Mouse (Mus musculus) stomach, postnatal 0 days (tissue): Measurements from ENCODE around the gene Gpr15. TPM values are rescaled to one million over a fixed set of nuclear protein-coding genes. Genes with fewer than 3 reads are reported as not detected.

Source experiments
- ATAC-seq: fragments of 200-750 bp; cut with Nextera tagmentation; 2 replicates; pipeline ENCODE4 v1.8.0; 2017; ENCODE audit not compliant: low FRiP score, low TSS enrichment
- DNase-seq: peaks from one replicate; pipeline ENCODE4 v3.0.0-alpha.2; 2016; ENCODE audit warnings: low spot score
- H3K27ac ChIP-seq: fragments of 300-500 bp; sonication (generic); replicated peaks from 2 replicates; pipeline ENCODE4 v1.5.1; 2014; ENCODE audit warnings: mild to moderate bottlenecking, control low read depth
- H3K27me3 ChIP-seq: fragments of 300-500 bp; sonication (generic); 2 replicates; pipeline ENCODE4 v1.6.1; 2014; ENCODE audit warnings: low read length; ENCODE audit not compliant: control insufficient read depth, insufficient read depth
- H3K36me3 ChIP-seq: fragments of 300-500 bp; sonication (generic); 2 replicates; pipeline ENCODE4 v1.6.1; 2014; ENCODE audit warnings: low read length, mixed read lengths; ENCODE audit not compliant: control insufficient read depth, insufficient read depth
- H3K4me1 ChIP-seq: fragments of 300-500 bp; sonication (generic); replicated peaks from 2 replicates; pipeline ENCODE4 v1.6.1; 2014; ENCODE audit warnings: antibody characterized with exemption; ENCODE audit not compliant: control insufficient read depth, insufficient read depth
- H3K4me2 ChIP-seq: fragments of 300-500 bp; sonication (generic); replicated peaks from 2 replicates; pipeline ENCODE4 v1.6.1; 2014; ENCODE audit warnings: low read depth, mild to moderate bottlenecking, control low read depth, moderate library complexity
- H3K4me3 ChIP-seq: fragments of 300-500 bp; sonication (generic); 2 replicates; pipeline ENCODE4 v1.5.1; 2014; ENCODE audit warnings: low read depth, low read length, control low read depth
- H3K9ac ChIP-seq: fragments of 300-500 bp; sonication (generic); 2 replicates; pipeline ENCODE4 v1.6.1; 2014; ENCODE audit warnings: mild to moderate bottlenecking, low read length, control low read depth, mixed read lengths
- H3K9me3 ChIP-seq: fragments of 300-500 bp; sonication (generic); 2 replicates; pipeline ENCODE4 v1.6.1; 2016; ENCODE audit warnings: low read length; ENCODE audit not compliant: control insufficient read depth
- CTCF ChIP-seq: IDR thresholded peaks from 2 replicates; pipeline ENCODE4 v1.5.1; 2016; ENCODE audit warnings: antibody characterized with exemption, low read depth, mild to moderate bottlenecking, moderate library complexity
- EP300 ChIP-seq: optimal IDR thresholded peaks from 2 replicates; pipeline ENCODE3; 2016; ENCODE audit warnings: antibody characterized with exemption
- WGBS: fragments of 180-500 bp; shearing (Covaris S2); extraction: QIAGEN DNeasy Blood & Tissue Kit; methylation state at CpG from one replicate; pipeline ENCODE4 v1.1.7; 2014; 5-methylcytosine and 5-hydroxymethylcytosine counted together
- polyA plus RNA-seq: library from polyadenylated mRNA; unstranded; fragments of >200 nt; fragmentation: Nextera tagmentation; extraction: Ambion mirVana; gene quantifications from 2 replicates; pipeline ENCODE4 v1.2.1, GENCODE M21; 2015

Gpr15 gene
- polyA plus RNA-seq, 1 experiment from 2014 or later, result not detected

DNA sequence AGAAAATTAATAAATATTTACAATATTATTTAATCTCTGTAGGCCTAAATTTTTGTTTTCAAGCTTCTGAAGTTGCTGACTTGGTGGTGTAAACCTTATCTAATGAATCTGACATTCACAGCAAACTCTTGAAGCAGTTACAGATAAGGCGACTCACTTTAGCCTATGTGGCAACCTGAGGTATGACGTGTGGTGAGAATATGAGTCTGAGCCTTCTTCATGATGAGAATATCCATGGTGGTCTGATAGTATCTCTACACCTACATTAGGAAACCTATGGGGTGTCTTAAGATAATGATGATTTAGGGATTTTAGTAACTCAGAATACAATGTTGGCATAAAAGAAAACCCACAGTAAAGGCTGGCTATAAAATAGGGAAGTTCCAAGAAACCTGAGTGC lies 3.4 kb upstream of the Gpr15 start:
- Histone ChIP-seq H3K27me3 (no peaks in the 10 kb centered on the region), H3K4me1 (no peaks in the 10 kb centered on the region), H3K4me2 (no peak overlapping the region), H3K36me3 (no peaks in the 10 kb centered on the region), H3K9me3 (no peaks in the 10 kb centered on the region), H3K9ac (no peak overlapping the region), H3K27ac (no peak overlapping the region), H3K4me3 (no peak overlapping the region)
- no peak for ATAC-seq
- WGBS, result 83% methylated on average over 2 of the region's 2 CpGs
- no peak for DNase-seq
- TF ChIP-seq EP300, result no peak
- no peak for TF ChIP-seq CTCF

- H3K4me2 ChIP-seq, result no peak overlapping the region
- no peaks in the 10 kb centered on the region for H3K27me3 ChIP-seq
- DNase-seq (no peak), ATAC-seq (no peak)
- no peak overlapping the region for H3K27ac ChIP-seq
- 56% methylated on average over 4 of the region's 4 CpGs for WGBS
- no peaks in the 10 kb centered on the region for H3K9me3 ChIP-seq
- no peak overlapping the region for H3K9ac ChIP-seq
- TF ChIP-seq CTCF (no peak), EP300 (no peak)
- H3K36me3 ChIP-seq, result no peaks in the 10 kb centered on the region
- H3K4me3 ChIP-seq, result no peak overlapping the region
- H3K4me1 ChIP-seq, result no peaks in the 10 kb centered on the region
Observed at GRCm38 (mm10) chr16:58715018-58715417, 3.9 kb downstream of the Gpr15 start.

- ATAC-seq (no peak), DNase-seq (no peak)
- WGBS, result 90% methylated on average over 1 of the region's 1 CpGs
- Histone ChIP-seq H3K27ac (no peak overlapping the region), H3K36me3 (no peaks in the 10 kb centered on the region), H3K4me2 (no peak overlapping the region), H3K4me1 (no peaks in the 10 kb centered on the region), H3K27me3 (no peaks in the 10 kb centered on the region), H3K9ac (no peak overlapping the region), H3K4me3 (no peak overlapping the region), H3K9me3 (no peaks in the 10 kb centered on the region)
- TF ChIP-seq EP300, result no peak
Observed at GRCm38 (mm10) chr16:58713128-58713527, 5.7 kb downstream of the Gpr15 start.

DNA sequence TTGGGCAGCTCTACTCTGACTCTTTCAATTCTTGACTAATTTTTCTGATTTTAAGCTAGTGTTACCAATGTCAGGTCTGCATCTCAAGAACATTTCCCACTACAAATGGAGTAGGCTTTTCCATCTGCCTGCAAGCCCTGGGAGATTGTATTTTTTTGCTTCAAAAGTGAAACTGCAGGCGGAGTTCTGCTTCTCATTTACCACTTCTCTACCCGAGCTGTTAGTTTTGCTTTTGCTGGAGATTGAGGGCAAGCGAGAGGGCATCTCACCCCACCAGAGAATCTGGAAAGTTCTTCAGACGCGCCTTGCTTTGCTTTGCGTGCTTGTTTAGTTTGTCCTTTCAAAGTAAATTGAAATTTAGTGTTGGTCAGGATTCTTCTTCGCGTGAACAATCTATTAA lies 6.6 kb downstream of the Gpr15 start:
- 63% methylated on average over 8 of the region's 8 CpGs for WGBS
- Histone ChIP-seq H3K9me3 (no peaks in the 10 kb centered on the region), H3K4me2 (0 out of 2 replicates have a peak overlapping the region, but pooled peaks have one; percentile 11), H3K36me3 (no peaks in the 10 kb centered on the region), H3K27ac (no peak overlapping the region), H3K9ac (no peak overlapping the region), H3K4me3 (no peak overlapping the region), H3K4me1 (no peaks in the 10 kb centered on the region), H3K27me3 (no peaks in the 10 kb centered on the region)
- TF ChIP-seq CTCF (no peak), EP300 (no peak)
- no peak for DNase-seq
- ATAC-seq, result no peak

DNA sequence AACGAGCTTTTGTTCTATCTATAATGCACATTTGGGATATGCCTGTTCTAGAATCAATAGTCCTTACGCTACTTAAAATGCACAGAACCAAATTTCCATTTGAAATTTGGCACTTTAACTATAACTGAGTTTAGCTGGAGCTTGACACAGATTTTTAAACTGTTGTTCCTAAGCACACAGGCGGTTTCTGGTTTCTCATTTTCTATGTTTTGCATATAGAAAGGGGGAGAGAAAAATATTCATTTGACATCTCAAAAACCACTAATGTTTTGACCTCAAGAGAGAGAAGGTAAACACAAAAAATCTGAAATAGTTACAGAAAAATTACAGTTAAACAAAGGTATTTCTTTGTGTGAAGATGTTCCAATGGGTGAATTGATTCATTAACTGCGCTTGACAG lies 9.3 kb downstream of the Gpr15 start:
- Histone ChIP-seq H3K9ac (no peak overlapping the region), H3K4me1 (no peaks in the 10 kb centered on the region), H3K36me3 (no peaks in the 10 kb centered on the region), H3K9me3 (no peaks in the 10 kb centered on the region), H3K4me2 (no peak overlapping the region), H3K27me3 (no peaks in the 10 kb centered on the region), H3K27ac (no peak overlapping the region), H3K4me3 (no peak overlapping the region)
- DNase-seq, result no peak
- WGBS, result 66% methylated on average over 4 of the region's 4 CpGs
- TF ChIP-seq EP300 (no peak), CTCF (no peak)
- no peak for ATAC-seq

DNA sequence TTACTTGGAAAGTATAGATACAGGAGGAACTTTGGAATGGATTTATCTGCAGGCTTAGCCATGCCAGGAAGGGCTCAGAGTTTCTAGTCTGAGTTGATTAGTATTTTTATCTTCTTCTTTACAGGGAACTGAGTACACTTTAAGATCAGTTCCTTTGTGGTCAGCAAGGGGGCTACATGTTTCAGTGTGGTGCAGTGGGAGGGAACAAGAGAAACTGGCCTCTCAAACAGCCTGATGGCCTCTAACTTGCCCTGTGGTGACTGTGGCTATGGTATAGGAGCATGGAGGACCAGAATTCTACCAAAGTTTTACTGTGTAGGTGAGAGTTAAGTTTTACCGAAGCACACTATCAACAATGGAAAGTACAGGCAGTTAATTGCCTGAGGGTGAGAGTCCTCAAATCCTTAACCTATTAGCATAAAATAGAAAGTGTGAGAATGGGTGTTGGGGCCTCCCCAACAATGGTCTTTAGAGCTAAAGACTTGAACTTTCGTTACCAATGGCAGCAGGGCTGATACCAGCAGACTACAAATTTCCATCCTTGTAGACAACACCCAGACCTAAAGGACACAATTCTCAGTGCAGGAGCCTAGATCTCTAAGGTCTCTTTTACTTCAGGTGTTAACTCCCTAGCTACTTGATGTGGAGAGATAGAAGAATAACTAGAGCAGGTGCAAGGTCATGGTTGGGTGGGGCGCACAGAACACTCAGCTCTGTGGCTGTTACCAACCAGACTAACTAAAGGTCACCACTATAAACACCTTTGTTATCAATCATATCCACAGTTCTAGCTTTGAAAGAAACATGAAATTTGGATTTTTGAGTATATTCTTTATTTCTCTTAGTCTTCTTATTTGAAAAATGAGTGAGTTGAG lies 10.0 kb downstream of the Gpr15 start:
- DNase-seq (no peak), ATAC-seq (no peak)
- H3K4me3 ChIP-seq, result no peak overlapping the region
- no peaks in the 10 kb centered on the region for H3K36me3 ChIP-seq
- H3K4me1 ChIP-seq, result no peaks in the 10 kb centered on the region
- no peak overlapping the region for H3K27ac ChIP-seq
- H3K9ac ChIP-seq, result no peak overlapping the region
- H3K4me2 ChIP-seq, result no peak overlapping the region
- TF ChIP-seq EP300 (no peak), CTCF (no peak)
- no peaks in the 10 kb centered on the region for H3K9me3 ChIP-seq
- no peaks in the 10 kb centered on the region for H3K27me3 ChIP-seq
- WGBS, result 67% methylated on average over 3 of the region's 3 CpGs
